Mouse (Mus musculus): ENCODE results near the gene Egfem1.

GRCm38 (mm10) chr3:29132054-29132931, 50.5 kb downstream of the Egfem1 start:
- no peak for TF ChIP-seq CTCF (IDR thresholded peaks at IDR 0.05; ENCODE audit: insufficient read depth, low read length)
- TF ChIP-seq POLR2A (IDR thresholded peaks at IDR 0.05; ENCODE audit: borderline replicate concordance, extremely low read depth, low read depth, low read length), result no peak

Measured in lung, adult 2 months (tissue).